Mouse (Mus musculus) layer of hippocampus, postnatal 14 days (tissue): ENCODE results near the gene Itsn2. TPM values are rescaled to one million over a fixed set of nuclear protein-coding genes. Genes with fewer than 3 reads are reported as not detected.
"Not testable (repeated sequence)": the region's sequence is repeated elsewhere in the genome, so short reads cannot be mapped to it uniquely, and the experiment has no call there.

Experiments
- DNase-seq, 2 experiments: peaks; one replicate each; pipeline ENCODE4 v3.0.0; 2021 to 2022; ENCODE audit warnings: low spot score in 2 of 2, mixed read lengths in 1 of 2
- long read RNA-seq, 2 experiments: library from polyadenylated mRNA; stranded (forward); transcript quantifications; one replicate each; pipeline ENCODE4 v2.0.0; 2021
- total RNA-seq, 2 experiments: library from RNA; stranded (reverse); gene quantifications; 2 replicates each; pipeline ENCODE4 v1.2.3; 2021

Itsn2 gene
- 10 to 100 TPM; 77.7 to 78.0 TPM for total RNA-seq
- long read RNA-seq, experiment 1, full-length matches to known transcripts: 3 of 12 reads
- long read RNA-seq, experiment 1, partial matches to known transcripts: 4 of 12 reads
- long read RNA-seq, experiment 1, other reads (novel, unspliced or antisense): 5 of 12 reads
- long read RNA-seq, experiment 2, full-length matches to known transcripts: 5 of 22 reads
- long read RNA-seq, experiment 2, partial matches to known transcripts: 8 of 22 reads
- long read RNA-seq, experiment 2, other reads (novel, unspliced or antisense): 9 of 22 reads

DNA sequence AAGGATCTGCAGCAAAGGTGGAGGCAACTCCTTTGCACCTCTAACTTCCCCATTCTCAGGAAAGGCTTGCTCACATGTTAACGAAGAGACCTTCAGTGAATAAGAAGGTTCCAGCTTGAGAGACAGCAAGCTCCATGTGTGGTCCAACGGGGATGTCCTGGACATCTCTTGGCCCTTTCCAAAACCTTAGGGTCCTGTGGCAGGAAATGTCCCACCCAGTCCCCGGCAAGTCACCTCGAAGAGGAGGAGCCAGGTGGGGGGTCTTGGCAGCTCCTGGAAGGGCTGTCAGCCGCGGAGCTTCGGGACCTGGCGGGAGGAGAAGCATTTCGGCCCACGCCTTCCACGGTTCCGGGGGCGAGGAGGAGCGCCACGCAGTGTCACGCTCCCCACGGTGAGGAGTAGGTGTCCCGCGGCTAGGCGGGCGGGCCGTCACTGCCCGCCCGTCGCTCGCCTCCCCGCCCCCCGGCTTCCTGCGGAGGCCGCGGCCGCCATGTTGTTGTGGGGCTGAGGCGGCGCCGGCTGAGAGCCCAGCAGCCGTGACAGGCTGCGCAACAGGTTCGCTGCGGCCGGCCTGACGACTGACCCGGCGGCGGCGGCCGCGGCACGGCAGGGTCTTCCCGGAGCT, at the start of gene Itsn2, which contains the start of gene Gm3625:
Gene Itsn2, plus strand, starts transcription at position 98 of the 625 bp plus-strand sequence.
Gene Gm3625, minus strand, starts transcription at position 387 of the 625 bp plus-strand sequence.
- DNase-seq: peak; percentile 58 to 69

DNA sequence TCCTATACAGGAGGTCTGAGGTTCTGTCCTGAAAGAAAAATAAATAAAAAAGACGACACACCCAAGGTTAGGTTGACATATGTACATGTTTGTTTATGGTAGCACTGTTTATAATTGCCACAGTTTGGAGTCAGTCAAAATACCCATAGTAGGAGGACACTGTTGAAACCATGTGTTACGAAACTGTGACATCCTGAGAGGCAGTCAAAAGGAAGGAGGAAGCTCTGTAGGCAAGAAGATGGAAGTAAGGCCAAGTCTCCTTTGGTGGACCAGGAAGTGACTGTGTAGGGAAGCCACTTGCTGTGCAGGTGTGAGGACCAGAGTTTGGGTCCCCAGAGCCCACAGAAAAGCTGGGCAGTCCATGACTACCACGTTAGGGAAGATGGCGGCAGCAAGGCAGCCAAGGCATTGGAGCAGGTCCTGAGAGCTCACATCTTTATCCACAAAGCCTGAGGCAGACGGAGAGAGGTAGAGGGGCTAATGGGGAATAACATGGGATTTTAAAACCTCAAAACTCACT, 48.0 kb upstream of the Itsn2 start:
- no peak for DNase-seq

DNA sequence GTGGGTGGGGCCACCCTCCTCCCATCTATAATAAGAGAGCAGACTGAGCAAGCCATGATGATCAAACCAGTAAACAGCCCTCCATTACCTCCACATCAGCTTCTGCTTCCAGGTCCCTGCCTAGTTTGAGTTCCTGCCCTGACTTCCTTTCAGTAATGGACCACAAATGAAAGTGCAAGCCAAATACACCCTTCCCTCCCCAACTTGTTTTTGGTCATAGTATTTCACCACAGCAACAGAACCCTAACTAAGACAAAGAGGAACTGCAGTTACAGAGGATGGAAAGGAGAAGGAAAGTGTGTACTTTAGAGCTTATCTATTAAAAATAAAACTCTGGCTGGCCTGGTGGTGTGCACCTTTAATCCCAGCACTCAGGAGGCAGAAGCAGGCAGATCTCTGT, 47.0 kb upstream of the Itsn2 start:
- no peak for DNase-seq

DNA sequence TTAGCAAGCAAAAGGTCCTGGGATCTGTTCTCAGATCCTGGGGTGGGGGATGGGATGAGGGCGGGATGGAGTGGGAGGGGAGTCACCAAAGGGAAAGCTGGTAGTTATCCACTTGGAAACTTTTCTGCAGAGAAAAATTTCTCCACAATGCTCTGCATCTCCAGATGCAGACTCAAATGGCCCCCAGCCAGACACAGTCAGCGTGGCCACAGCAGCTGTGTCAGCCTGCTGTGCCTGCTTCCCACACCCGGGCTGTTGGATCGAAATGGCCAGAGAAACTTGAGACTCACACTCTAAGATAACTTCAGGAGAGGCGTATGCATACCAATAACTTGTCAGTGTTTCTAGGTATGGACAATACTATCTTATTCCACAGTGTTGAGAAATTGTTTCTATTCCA, 45.9 kb upstream of the Itsn2 start:
- no peak for DNase-seq

DNA sequence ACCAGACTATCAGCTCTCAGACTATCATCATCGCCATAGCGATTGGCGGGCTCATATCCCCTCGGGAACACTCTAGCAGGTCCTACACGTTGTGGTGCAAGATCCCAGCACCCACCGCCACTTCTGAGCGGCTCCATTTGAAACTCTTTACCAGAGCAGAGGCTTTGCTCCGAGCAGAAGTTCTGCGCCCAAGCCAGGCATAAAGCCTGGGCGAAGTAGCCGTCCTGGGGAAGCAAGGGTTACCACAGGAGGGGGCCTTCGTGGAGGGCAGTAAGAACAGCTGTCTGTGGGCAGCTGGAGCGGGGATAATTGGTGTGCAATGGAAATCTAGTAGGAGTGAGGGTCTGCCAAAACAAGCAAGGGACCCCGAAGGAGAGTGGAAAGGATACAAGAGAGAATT, 44.9 kb upstream of the Itsn2 start:
- no peak for DNase-seq

DNA sequence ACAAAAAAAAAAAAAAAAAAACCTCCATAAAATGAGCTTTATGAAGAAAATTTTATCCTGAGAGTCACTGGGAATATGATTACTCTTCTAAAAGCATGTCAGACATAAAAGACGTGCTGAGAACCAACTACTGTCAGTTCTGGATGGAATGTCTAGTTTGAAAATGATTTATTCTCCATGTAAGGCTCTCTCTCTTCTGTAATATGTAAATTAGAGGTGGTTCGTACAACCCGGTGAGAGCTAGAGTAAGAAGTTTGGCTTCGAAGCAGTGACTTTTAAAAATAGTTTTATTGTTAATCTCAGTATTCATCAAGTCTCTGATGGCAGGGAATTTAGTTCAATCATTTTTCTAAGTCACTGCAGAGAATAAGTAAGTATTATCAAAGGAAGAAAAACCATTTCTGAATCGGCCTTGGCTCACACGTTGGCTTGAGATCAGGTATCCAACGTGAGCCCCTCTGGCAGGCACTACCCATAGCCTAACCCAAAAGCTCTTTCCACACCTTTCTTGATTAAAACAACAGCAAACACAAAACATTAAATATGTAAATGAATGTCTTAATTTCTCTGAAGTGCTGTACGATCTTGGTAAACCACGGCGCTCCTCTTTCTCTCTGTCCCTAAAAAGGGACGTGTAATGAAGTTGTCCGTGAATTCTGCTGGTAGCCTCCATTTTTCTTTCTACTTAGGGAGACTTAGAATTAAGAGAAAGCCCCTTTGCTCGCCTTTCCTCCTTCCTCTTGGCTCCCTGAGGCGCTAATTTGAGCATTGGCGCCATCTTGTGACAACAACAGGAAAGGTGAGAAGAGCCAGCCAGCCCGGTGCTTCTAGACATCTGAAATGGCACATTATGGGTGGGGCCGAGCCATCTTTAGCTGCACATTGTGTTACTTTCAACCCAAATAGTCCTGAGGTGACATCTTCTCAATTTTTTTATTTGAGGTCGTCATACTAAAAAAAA, 44.1 kb upstream of the Itsn2 start:
- DNase-seq: peak; percentile 82 to 85

DNA sequence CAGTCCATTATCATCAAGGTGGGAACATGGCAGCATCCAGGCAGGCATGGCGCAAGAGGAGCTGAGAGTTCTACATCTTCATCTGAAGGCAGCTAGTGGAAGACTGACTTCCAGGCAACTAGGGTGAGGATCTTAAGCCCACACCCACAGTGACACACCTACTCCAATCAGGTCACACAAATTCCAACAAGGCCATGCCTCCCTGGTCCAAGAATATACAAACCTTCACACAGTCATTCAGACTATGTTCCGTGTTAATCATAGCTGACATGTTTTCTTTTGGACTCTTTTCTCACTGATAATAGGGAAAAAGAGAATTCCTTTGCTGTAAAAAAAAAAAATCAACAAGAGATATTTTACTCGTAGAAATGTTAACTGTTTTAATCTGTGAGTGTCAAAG, 38.7 kb upstream of the Itsn2 start:
- DNase-seq: not testable (repeated sequence)

DNA sequence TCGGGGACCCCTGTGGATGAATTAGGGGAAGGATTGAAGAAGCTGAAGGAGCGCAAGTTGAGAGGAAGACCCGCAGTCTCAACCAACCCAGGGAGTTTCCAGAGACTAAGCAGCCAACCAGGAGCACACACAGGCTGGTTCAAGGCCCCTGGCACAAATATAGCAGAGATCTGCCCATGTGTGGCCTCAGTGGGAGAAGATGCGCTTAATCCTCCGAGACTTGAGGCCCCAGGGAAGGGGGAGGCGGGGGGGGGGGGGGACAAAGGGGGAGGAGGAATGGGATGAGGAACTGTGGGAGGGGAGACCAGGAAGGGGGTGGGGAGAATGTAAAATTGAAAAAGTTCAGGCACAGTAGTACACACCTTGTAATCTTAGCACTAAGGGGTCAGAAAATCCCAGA, 37.0 kb upstream of the Itsn2 start:
- no peak for DNase-seq

DNA sequence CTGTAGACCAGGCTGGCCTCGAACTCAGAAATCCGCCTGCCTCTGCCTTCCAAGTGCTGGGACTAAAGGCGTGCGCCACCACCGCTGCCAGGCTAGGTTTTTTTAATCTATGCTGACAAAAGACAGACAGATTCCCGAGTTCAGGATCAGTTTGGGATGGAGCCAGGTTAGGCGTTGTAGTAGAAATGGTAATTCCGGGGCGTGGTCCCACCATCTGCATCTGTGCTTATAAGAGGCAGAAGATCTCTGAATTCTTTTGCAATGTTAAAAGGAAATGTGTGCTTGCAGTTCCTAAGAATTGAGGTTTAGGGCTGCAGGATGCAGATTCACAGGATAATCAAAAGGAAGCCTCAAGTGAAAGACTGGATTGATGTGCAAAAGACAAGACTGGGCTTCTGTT, 35.5 kb upstream of the Itsn2 start:
- DNase-seq: no peak

DNA sequence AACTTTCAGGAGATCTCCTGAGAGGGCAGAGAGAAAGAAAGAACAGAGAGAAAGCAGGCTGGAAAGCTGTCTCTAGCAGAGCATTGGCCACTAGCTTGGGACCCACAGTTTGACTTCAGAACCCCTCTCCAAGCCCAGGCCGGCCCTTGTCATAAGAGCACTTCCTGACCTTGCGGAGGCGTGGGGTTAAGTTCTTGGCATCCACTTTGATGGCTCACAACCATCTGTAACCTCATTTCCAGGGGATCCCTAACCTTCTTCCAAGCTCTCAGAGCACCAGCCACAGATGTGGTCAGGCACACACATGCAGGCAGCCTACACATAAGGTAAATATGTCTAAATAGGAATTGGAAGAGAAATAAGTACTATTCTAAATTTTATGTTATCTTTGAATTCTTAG, 35.0 kb upstream of the Itsn2 start:
- no peak for DNase-seq

DNA sequence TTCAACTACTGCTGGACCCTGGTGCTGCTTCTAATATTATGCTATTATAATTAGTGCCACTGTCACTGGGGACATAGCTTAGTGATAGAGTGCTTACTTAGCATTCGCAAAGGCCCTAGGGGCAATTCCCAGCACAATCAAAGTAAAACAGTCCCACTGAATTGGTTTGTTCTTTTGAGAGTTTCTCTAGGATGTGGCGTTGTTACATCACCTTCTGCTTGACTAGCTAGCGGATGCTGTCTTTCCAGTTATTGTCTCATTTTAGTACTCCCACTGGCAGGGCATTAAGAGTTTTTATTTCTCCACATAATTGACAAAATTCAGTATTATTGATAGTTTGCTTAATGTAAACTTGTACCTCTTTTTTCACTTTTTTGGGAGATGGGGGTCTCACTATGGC, 34.4 kb upstream of the Itsn2 start:
- no peak for DNase-seq

DNA sequence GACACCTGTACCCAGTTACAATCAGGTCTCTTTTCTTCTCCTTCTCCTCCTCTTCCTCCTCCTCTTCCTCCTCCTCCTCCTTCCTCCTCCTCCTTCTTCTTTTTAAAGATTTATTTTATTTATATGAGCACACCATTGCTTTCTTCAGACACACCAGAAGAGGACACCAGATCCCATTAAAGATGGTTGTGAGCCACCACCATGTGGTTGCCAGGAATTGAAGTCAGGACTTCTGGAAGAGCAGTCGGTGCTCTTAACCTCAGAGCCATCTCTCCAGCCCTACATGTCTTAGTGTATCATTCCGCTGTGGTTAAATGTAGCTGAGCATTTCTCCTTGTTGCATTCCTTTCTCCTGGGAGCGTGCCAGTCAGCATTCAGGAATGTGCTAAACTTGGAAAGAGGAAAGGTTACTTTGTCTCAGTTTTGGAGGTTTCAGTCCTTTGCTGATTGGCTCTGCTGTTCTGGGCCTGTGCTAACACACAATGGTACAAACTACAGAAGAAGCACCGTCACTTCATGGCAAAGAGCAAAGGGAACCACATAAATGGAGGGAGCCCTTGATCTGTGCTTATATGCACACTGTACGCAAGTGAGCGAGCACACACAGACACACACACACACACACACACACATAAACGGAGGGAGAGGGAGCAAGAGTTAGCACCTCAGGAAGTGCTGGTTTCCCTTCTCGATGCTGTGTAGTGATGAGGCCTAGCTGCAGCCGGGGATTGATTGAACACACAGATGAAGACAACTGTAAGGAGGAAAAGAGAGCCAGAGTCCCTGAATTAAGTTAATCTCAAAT, 33.8 kb upstream of the Itsn2 start:
- no peak for DNase-seq

DNA sequence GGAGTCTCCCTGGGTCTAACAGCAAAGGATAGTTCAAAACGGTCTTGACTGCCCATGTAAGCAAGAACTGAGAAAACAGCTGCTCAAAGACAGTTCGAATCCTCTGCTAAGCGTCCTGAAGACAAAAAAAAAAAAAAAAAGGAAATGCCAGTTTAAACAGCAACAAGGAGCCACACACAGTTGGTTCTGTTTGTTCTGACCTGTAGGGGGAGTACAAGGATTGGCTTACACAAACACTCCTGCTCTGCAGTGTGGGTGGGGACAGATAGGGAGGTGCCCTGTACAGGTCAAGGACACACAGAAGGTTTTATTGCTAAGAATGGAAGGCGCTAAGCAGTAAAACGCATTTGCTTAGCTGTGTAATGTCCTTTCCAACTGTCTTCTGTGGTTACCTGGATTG, 20.6 kb upstream of the Itsn2 start:
- no peak for DNase-seq

DNA sequence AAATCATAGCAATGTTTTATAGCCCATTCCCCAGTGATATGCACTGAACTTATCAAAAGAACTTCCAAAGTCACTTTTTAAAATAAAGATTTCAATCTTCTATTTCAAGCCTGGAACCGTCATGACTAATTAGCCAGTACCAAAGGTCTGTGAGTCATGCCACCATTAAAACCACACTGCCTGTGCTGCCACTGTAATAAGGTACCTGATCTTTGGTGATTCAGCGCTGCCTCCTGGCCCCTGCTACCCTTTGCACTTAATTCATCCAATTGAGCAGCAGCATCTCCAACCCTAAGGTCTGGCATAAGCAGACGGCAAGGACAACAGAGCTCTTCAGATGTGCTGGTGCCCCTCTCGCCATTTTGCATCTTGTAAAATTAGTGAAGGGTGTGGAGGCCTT, 18.4 kb upstream of the Itsn2 start:
- DNase-seq: no peak

DNA sequence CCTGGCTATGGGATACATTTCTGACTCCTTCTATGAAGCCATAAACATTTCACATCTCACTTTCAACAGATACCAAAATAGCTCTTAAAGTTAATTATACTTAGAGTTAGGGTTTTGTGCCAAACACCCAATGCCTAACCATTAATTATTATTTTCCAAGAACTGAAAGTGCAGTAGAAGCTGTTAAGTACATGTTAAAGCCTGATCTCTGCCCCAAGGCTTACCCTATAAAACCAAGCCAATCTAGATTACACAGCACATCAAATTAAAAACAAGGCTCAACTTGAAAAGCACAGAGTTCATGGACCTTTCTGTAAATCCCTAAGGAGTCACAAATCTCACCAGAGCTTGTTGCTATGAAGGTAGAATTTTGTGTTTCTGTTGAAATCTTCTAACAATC, 10.1 kb upstream of the Itsn2 start:
- no peak for DNase-seq

DNA sequence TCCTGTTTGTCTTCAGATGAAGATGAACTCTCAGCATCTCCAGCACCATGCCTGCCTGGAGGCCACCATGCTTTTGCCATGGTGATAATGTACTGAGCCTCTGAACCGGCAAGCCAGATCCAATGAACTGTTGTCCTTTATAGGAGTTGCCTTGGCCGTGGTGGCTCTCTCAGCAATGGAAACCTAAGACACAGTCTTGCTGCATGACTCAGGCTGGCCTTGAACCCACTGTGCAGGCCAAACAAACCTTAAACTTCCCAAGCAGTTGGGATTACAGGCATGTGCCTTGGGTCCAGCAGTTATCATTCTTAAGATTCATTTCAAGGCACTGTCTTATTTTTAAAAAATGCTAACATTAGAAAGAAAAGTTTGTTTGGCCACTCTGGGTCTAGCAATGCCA, 4.6 kb upstream of the Itsn2 start:
- DNase-seq: no peak

DNA sequence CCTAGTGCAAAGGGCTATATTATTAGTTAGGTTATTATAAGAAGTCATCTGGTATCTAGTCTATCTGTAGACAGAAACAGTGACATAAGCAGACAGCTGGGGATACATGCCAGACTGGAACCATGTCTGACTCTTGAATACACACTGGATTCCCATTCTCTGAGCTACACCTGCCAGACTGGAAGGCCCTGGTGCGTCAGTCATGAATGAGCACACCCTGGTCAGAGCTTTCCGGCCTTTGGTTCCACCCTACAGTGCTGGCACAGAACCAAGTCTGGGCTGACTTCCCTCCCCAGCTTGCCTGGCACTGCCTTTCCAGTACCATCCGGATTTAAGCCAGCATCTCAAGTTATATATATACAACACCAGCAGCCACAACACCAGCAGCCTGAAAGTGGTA, 3.8 kb upstream of the Itsn2 start:
- no peak for DNase-seq

DNA sequence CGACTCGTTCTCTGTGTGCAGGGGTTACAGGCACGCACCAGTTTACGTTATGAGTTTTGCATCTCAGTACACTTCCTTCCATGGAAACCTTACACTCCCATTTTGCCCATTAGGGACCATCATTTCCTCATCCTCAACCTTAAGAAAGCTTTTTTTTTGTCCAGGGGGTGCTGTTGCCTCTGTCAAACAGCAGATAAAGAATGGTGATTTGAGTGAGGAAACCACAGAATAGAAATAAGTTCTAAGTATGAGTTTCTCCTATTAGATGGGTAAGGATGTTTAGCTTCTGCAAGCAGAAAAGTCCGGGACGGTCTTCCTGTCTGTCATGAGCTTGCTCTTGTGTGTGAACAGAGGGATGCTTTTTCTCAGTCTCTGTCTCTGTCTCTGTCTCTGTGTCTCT, 413 bp upstream of the Itsn2 start:
- no peak for DNase-seq

DNA sequence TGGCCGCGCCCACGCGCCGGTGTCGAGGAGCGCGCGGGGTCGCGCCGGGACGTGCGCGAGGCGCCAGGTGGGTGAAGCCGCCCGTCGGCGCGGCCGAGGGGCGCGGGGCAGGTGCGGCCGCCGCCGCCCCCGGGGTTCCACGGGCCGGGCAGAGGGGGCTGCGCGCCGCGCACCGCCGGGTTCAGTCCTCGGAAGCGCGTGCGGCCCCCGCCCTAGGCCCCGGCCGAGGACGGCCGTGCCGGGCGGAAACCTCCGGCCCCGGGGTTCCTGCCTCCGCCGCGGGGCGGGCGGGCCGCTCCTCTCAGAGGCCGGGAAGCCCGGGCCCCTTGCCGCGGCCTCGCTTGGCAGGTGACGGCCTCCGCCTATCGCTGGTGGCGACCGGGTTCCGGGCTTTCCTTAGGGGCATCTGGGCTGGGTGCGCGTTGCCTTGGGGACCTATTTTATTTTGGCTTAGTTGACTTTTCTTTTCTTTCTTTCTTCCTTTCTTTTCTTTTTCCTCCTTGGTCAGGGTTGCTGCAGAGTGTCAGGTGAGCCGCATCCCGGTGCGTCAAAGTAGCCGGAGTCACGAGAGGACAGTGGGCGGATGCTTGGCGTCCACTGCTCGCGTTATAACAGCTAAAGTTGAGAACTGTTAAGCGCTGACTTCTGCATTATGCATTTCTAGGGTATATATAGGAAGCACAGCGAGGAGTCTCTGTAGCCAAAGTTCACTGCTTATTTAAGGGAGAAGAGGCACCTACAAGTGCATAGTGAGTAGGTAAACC, 910 bp downstream of the Itsn2 start:
- DNase-seq: peak in 1 of 2 experiments; percentile 29

DNA sequence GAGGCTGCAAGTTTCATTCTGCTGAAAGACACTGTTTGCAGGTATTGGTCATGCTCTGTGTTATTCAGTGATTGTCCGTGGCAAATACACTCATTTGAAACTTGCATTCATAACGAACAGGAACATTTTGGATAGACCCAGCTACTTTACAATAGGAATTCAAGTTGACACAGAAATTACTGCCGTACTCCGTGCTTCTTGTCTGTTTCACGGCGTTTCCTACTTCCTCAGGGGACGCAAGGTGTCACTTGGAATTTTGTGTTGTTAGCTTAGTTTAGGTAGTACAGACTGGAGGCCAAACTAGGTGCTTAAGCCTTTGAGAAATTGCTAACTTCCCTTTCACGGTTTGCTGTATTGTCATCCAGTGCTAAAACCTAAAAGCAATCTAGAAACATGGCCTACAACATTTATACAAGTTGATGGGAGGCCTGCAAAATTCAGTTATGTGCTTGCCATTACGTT, 1.5 kb downstream of the Itsn2 start:
- no peak for DNase-seq
